Mouse (Mus musculus) MEL-GATA-1-ER (cell line): ENCODE data around the gene A830031A19Rik.
A peak's percentile ranks its signal among the peaks of the same experiment; 100 is the strongest.

Experiments
- DNase-seq: peaks from one replicate; pipeline ENCODE4 v3.0.0-alpha.2; 2012; ENCODE audit warnings: low read depth; ENCODE audit errors: extremely low read depth

The A830031A19Rik gene

DNA sequence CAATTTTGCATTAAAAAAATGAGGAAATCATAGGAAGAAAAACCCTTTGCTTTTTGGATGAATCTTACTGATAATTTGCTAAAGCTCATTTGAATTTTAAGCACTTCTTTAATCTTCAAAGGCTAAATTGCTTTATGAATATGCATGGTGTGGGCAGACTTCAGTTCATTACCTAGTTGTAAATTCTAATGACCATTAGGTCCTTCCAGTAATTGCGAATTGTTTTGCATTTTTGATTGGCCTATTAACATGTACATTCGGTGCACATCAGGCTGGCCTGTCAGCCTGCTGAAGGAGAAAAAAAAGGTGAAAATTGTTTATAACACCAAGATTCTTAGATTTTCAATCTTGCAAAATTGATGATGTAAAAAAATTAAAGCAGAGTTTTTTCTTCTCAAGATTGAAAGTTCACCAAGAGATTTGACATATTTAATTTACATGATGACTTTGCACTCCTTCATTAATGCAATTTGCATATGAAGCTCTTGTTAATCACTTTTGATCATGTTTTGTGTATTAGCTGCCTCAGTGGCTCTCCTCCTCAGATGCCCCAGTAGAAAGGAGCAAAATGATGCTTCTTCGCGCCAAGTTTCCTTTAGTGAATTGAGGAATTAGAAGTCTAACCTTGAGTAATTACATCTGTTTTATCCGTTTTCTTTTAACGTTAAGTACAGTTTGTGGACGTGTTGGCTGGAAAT is 21.0 kb upstream of the A830031A19Rik start:
- DNase-seq = no peak

DNA sequence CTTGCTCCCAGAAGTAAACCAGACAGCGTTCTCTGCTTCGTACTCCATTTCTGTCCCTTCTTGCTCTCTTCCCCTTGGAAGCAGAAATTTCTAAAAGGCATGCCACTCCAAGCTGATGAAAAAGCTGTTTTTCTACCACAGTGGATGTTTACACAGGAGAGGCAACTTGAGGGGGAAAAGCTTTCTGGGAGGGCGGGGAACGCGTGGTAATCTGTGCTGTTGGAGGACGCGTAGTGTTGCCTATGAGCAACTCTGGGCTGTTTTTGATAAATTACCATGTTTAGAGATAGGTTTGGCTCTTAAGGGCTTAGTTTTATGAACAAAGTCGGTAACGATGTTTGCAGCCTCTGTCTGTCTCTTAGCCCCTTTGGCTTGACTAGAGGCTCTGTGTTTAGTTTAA is 20.4 kb upstream of the A830031A19Rik start:
- DNase-seq = no peak

DNA sequence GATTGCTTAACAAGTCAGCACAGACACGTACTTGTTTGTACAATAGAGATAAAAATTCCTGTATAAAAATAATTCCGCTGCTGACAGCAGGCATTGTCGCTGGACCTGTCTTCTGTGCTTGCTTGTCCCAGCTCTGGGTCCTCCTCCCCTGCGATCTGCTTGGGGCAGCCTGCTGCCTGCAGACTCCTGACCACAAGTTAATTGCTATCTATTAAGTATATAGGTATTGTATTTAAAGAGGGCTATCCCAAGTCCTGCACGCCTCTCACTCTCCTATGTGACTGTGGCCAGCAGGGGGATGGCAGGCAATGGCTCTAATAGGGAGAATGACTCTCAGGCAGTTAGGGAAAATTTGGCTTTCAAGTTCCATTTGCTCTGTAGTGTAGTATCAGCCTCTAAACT is 19.2 kb upstream of the A830031A19Rik start:
- DNase-seq = no peak

DNA sequence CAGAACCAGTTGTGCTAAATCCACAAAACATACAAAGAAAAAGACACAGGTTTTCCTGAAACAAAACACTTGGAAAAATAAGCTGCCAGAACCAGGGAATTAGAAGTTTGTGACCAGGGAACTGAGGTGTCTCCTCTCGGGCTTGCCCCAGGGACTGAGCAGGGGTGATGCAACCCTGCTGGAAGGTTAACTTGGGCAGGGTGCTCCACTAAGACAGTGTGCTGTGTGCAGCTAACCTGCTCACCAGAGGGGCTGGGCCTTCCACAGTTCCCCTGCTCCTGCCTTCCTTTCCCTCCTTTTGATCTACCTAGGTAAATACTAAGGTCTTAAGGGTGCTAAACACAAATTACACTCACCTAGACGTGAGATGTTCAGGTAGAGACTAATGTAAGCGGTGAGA is 17.8 kb upstream of the A830031A19Rik start:
- no peak for DNase-seq

DNA sequence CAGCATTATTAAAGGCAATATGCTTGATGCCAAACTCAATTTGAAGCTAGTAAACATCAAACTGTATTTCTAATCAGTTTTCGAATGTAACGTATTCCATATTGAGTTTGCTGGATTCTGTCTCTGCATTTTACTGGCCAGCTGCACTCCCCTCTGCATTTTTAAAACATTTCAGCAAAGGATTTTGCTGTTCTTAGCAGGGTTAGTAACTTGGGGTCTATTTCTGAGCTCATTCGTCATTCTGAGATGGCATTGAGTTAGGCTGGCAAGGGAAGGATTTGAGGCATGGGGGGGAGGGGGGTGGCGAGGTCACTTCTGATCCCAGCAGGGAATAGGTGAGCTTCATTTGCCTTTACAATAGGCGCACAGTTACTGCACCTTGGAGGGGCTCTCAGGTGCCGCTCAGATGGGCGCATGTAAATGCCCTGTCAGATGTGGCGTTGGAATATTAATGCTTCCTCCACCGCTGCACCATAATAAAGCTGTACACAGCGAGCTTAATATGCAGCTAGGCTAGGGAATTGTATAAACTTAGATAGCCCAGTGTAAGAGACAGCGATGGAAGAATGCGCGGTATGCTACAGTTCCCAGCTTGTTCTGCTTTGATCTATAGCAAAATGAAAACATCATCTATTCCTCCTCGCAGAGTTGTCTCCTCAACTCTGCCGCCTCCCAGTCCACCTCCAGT is 16.7 kb upstream of the A830031A19Rik start:
- no peak for DNase-seq

DNA sequence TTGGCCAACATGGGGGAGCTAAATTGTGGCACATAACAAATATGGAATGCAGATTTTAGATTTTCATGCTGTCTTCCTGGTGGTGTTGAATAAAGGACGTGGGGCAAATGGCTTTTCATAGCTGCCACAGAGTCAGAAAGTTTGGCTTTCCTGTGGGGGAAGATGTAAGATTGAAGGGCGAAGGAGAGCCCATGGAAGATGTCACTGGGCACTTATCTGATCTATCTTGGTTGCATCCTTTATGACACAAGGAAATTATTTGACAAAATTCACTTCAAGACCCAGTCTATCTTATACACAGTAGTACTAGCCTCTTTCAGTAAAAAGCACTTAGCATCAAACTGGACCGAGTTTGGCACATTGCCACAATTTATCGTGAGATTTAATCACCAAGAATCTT is 15.6 kb upstream of the A830031A19Rik start:
- DNase-seq = no peak

DNA sequence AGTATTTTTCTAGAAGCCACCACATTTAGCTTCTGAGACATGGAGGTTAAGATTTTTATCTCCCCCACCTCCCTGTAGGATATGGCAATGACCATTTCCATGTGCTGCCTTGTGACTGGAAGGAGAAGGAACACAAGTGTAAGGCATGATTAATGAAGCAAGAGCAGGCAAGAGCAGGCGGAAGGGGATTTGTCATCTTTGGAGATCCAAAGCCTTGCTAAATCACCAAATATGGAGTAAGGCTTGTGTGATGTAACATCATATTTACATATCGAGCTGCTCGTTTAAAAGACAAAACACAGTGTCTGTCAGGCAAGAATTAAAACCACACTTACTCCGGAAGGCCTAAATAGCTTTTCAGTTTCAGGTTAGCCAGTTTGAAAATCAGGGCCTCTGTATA is 12.2 kb upstream of the A830031A19Rik start:
- DNase-seq = no peak

DNA sequence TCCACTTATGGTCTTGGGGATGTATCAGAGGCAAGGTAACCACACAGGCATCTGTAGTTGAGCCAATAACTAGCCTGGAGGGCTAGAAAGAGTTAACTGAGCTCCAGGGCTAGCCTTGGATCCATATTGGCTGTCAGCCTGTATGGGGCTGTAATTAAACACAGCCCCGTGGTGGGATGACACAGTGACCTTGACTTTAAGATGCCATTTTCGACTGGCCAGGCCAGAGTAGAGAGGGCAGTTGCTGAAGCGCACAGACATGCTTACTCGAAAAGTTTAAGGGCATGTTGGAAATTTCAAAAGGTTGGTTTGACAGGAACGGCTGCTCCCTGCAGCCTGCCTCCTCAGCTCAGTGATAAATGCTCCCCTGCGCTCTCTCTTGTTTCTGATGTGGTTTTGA is 11.1 kb upstream of the A830031A19Rik start:
- DNase-seq = no peak

DNA sequence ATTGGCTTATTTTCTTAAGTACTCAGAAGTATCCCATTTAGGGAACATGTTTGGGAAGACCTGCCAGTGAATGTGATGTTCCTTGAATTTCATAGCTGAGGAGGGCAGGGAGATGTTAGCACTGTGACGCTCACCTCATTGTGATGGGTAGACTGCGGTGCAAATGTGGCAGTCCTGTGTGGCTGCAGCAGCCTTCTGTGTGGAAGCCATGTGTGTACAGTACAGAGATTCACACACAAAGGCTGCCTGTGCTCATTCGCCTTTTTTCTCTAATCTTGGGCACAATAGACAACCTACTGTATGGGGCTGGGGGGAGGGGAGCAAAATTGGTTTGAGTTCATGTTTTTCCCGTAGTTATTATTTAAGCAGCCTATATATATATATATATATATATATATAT is 9.7 kb upstream of the A830031A19Rik start:
- no peak for DNase-seq

DNA sequence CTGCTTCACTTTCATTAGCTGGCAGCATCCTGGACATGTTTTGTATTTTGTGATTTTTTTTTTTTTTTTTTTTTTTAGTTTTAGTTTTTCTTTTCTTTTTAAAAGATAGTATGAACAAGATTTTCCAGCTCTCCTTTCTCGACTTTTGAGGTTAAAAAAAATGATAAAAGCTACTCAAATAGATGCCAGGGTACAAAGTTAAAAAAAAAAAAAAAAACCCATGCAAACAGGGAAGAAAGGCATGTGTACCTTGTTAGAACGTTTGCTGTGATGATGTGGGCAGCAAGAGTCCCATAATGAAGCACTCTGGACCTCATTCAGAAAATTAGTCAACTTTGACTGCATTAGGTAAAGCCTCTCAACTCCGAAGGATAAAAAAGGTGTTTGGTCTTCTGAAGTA is 9.2 kb upstream of the A830031A19Rik start:
- DNase-seq = no peak

DNA sequence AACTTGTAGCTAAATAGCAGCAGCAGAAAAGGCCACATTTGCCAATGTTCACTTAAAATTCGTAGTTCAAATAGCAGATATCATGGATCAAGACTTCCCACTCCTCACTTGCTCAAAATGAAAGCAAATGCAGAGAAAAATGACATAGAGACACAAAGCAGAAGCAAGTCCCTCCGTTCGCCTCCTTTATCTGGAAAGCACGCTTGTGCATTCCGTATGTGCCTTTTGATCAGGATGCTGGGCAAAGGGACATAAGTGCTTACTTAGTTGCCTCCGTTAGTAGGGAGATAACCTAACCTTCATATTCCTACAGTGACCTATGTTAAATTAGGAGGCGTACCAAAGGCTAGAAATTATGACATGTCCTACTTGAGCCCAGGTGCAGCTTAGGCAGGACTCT is 8.6 kb upstream of the A830031A19Rik start:
- DNase-seq = no peak

DNA sequence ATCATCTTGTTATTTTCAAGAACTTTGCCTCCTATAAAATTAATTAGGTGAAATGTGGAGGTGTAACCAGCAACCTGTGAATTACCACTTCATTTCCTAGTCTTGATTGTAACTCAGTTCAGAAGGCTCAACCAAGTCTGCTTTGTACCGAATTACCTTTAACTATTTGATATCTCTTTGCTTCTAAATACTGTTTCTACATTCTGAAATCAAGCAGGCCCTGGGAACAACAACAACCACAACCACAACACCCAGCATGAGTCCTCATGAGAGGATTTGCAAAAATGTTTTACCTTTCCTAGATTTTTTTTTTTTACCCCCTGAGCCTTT is 8.2 kb upstream of the A830031A19Rik start:
- DNase-seq = no peak

DNA sequence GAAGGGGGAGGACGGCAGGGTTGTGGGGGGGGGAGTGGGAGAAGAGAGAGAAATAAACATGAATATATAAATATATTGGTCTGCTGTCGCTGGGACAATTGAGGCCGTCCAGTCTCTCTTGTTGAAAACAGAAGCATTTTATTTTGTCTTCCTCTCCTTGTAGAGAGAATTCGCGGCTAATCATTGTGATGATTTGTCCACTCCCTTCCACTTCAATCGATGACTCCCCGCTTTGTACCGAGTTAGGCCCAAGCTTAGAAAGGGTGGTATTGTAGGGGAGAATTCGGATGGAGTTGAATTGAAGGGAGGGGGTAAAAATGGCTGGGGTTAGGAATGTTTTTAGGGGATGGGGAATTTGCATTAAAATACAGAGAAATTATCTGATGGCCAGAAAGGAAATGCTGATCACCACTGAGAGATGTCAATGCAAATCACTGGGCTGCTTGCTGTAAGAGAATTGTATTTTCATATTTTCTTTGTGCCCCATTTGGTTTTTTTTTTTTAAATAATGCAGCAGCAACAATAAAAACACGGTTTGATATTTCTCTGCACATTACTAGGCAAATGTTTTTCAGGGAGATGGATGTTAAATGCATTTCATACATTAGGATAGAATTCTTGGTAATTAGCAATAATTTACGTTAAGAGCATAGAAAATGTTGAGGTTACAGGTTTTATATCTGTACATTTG is 7.7 kb upstream of the A830031A19Rik start:
- no peak for DNase-seq

DNA sequence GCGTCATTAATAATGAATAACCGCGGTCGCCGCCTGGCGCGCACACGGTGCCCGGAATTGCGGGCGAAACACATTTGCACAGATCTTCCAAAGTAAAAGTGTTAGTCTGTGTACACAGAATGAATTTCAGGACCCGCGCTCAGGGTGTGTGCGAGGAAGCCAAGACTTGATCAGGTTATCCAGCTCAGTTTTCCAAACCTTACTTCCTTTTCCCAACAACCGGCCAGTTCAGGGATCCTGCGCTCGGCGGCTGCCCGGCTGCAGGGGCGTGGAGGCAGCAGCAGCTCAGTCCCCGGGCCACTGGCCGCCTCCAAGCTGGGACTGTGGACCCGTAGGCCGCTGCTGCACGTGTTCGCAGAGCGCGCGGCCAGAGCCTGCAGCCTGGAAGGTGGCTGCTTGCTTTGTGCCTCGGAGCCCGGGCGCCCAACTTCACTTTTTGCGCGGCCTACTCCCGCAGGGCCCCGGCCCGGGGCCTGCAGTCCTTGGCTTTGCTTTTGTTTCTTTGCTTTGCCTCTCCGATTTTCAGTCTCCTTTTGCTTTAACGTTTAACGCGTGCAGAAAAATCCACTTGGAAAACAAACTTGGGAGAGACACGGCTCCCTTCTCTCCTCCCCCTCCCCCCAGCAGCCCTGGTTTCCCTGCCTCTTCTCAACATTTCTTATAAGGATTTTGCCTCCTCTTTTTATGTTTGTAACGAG is 7.0 kb upstream of the A830031A19Rik start:
- DNase-seq = no peak

DNA sequence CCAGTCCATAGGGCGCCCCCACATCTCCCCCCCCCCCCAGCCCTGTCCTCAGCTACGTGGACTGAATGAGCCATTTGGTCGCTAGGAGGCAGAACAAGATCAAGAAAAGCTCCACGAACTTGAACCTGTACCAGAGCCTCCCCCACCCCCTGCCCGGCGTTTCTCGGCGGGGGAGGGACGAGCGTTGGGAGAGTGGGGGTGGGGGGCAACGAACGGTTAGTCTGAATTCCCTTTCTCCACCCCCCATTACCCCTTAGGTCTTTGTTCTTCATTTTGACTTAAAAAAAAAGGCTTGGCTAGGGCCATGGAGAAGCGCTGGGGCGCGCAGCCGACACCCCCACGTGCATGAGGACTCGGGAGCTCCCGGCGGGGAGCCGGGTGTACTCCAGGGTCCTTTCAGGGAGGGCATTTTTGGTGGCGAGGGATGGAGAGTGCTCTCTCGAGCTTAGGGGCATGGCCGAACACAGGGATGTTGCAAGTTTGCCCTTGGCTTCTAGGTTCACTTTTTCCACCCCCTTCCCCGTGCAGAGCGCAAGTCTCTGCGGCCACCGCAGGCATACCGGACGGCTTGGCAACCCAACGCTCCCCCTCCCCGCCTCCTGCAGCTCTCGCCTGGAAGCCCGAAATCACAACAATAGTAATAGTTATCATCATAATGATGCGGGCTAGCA is 6.3 kb upstream of the A830031A19Rik start:
- DNase-seq = no peak

DNA sequence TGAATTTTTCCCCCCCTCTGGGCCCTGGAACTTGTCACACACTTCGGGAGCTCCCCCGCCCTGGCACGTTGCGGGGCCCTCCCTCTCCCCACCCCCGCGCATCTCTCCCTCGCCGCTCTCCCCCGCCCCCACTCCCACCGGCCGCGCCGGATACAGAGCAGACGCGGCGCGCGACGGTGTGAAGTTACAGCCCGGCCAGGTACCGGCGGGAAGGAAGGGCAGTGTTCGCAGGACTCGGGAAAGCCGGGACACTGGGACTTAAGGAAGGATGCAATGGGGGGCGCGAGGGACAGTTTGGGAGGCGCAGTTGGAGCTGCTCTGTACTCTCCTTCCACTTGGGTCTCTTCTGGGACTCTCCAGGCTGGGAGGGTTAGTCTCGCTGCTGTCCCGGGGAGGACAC is 5.7 kb upstream of the A830031A19Rik start:
- DNase-seq = no peak

DNA sequence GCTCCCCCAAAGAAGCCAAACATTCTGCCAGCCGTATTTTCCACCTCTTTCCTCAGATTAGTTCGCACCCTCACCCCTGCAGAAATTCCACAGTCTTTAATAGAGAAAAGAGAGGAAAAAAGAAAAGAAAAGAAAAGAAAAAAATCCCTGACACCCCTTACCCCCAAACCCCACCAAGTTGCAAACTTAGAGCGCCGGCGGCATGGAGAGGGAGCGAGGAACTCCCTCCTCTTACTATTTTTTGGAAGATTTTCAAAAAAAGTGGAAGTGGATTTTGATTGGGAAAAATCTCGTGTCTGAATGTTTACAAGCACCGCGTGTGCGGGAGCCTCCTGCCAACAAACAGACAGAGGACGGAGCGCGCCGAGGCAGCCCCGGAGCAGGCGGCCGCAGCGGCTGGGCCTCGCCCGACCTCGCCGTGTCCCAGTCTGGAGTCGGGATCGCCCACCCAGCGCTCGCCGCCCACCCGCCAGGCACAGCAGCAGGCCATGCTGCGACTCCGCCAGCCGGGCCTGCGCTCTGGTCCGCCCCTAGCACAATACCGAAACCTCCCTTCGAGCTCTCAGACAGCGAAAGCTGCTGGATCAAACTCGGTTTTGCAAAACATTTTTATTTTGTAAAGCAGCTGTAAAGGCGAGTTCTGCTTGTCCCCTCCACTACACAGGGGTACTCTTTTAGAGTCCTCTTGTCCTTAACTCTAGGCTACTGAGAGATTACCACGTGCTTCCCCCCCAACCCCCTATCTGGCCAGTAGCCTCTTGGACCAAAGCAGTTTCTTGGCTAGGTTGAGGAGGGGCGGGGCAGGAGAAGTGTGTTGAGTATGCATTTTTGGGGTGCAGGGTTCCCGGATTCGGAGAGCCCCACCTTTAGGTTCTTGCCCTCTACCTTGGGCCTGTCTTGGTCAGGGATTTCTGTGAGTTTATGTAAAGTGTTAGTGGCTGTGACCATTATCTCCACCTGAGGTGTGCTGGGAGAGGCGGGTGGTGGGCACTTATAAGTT is 4.8 kb upstream of the A830031A19Rik start:
- DNase-seq = no peak

DNA sequence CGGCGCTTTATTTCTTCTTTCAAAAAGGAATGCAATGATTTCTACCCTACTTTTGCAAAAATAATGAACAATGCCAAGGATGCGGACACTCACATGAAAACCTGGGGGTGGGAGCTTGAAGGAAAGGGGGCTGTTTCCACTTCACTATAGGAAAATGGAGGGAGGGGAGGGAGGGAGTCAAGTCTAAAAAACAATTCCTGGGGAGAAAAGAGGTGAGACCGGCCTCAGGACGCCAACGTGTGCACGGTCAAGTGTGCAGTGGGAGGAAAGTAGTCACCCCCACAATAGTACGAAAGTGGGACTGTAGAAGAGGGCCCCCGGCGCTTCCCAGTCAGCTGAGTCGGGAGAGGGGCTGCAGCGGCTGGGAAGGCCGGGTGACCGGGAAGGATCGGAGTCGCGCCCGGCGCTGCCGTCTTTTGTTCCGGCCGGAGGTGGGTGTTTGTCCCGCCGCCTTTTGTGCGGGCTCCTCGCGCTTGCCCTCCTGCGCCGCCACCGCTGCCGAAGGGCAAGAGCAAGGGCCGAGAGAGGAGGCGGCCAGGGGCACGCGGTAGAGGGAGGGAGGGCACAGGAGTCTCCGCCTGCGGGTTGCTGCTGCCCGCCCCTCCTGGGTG is 4.0 kb upstream of the A830031A19Rik start:
- no peak for DNase-seq

DNA sequence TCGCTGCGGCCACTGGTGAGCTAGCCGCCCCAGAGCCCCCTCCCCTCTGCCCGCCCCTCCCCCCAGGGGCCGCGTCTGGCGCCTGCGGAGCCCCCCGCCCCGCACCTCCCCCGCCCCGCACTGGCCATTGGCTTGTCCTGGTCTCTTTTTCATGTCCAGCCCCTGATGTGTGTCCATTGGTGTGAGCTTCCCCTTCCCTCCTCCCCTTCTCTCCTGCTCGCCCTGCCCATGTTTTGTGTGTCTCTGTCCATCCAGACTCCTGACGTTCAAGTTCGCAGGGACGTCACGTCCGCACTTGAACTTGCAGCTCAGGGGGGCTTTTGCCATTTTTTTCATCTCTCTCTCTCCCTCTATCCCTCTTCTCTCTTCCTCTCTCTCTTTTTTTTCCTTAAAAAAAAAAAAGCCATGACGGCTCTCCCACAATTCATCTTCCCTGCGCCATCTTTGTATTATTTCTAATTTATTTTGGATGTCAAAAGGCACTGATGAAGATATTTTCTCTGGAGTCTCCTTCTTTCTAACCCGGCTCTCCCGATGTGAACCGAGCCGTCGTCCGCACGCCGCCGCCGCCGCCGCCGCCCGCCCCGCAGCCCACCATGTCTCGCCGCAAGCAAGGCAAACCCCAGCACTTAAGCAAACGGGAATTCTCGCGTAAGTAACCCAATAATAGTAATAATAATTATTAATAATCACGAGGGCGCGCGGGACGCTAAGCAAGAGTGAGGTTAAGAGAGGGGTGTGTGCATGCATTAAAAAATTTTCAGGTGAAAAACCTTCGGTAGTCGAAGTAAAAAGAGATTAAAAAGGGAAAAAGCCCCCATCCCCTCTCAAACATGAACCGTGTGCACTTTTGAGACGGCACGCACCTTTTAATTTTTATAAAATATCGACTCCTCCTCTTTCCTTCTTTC is 3.2 kb upstream of the A830031A19Rik start, which contains the start of gene Bcl11a:
Gene Bcl11a (plus strand): TSS at position 262 of the 911 bp plus-strand sequence.
- peak; percentile 87 for DNase-seq
